Mouse (Mus musculus): ENCODE measurements around the gene Gria4. TPM values are rescaled to one million over a fixed set of nuclear protein-coding genes. Genes with fewer than 3 reads are reported as not detected.

Gene Gria4
- polyA plus RNA-seq, 1 experiment from 2014 or later: 2.9 TPM

DNA sequence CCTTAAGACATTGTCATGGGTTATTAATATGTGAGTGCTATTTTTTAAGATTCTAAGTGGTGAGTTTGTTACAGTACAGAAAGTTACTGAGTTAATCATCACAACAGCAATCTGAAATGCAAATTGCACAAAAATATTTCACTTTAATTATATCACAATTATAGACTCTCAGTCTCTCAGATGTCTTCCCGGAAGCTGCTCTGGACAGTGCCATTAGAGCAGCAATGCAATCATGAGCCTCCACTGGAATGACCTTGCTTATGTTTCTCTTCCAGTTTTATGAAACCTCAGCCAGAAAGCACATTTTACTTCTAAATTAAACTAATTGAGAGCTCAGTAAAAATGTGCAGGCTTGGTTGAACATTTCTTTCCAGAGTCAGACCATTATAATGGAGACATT, 116.9 kb downstream of the Gria4 start:
- no peaks in the 10 kb centered on the region for H3K4me1 ChIP-seq
- 69% methylated on average over 1 of the region's 1 CpGs for WGBS
- no peak overlapping the region for H3K9ac ChIP-seq
- H3K27ac ChIP-seq: no peak overlapping the region
- H3K27me3 ChIP-seq: no peaks in the 10 kb centered on the region
- no peak for ATAC-seq (ENCODE audit: insufficient number of reproducible peaks, insufficient read depth, low FRiP score, low TSS enrichment)
- no peak overlapping the region for H3K4me3 ChIP-seq
- H3K36me3 ChIP-seq: no peaks in the 10 kb centered on the region
- no peak overlapping the region for H3K4me2 ChIP-seq (replicated peaks)
- no peaks in the 10 kb centered on the region for H3K9me3 ChIP-seq

DNA sequence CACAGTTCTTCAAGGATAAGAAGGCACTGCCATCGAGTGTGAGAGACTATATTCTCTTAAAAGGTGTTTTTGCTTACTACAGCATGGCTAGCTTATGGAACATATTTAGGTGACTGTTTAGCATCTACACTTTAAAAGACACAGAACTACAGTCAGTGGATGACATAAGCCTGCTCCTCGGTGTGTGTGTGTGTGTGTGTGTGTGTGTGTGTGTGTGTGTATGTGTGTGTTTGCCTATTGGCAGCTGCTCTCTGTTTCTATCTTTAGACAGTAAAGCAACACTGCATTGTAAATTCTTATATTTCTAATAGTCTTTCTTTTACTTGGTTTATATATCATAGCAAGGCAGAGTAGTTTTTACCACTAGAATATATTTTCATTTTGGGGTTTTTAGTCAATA, 130.3 kb downstream of the Gria4 start:
- Histone ChIP-seq H3K36me3 (no peaks in the 10 kb centered on the region), H3K4me2 (replicated peaks) (no peak overlapping the region), H3K9me3 (no peaks in the 10 kb centered on the region), H3K9ac (no peak overlapping the region), H3K27me3 (no peaks in the 10 kb centered on the region), H3K27ac (no peak overlapping the region), H3K4me3 (no peak overlapping the region), H3K4me1 (no peaks in the 10 kb centered on the region)
- 69% methylated on average over 2 of the region's 2 CpGs for whole genome bisulfite sequencing
- no peak for ATAC-seq (ENCODE audit: insufficient number of reproducible peaks, insufficient read depth, low FRiP score, low TSS enrichment)

DNA sequence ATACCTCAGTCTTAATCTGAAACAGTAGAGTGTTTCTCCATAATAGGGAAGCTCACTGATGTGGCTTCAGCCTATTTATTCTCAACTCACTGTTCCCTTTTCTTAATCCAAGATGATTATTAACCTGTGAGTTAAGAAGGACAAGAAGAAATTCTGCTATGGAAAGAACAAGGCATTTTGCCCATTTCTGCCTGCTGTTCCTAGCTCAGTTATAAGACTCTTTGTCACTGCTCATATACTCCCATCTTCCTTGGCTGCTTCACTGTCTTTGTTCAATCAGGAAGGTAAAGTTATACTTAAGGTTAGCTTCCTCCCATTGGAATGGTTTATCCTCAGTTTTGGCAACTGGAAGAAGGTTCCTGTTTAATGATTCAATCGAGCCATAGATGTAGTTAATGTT, 133.6 kb downstream of the Gria4 start:
- Histone ChIP-seq H3K4me3 (no peak overlapping the region), H3K36me3 (no peaks in the 10 kb centered on the region), H3K27ac (no peak overlapping the region), H3K9ac (no peak overlapping the region), H3K4me1 (no peaks in the 10 kb centered on the region), H3K4me2 (replicated peaks) (no peak overlapping the region), H3K27me3 (no peaks in the 10 kb centered on the region), H3K9me3 (no peaks in the 10 kb centered on the region)
- 81% methylated on average over 1 of the region's 1 CpGs for WGBS
- ATAC-seq (ENCODE audit: insufficient number of reproducible peaks, insufficient read depth, low FRiP score, low TSS enrichment): no peak

DNA sequence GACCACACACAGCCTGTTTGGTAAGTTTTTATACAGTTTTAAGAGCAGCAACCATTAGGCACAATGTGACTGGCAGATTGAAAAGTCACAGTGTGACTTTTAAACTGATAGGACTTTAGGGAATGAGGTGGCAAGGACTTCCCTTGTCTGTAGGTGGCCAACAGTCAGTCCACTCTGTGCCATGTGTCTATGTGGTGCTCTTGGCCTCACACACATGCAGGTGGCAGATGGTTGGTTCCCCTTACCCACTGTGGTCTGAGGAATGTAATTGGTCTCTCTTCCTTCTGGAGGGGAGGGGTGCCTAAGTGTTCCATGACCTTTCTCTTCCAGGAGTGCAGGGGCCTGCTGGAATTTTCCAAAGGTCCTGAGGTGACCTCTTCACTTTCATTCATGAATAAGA, 137.1 kb downstream of the Gria4 start:
- H3K4me2 ChIP-seq (replicated peaks): no peak overlapping the region
- no peak overlapping the region for H3K27ac ChIP-seq
- no peak overlapping the region for H3K9ac ChIP-seq
- H3K27me3 ChIP-seq: no peaks in the 10 kb centered on the region
- no peaks in the 10 kb centered on the region for H3K9me3 ChIP-seq
- H3K4me1 ChIP-seq: no peaks in the 10 kb centered on the region
- ATAC-seq (ENCODE audit: insufficient number of reproducible peaks, insufficient read depth, low FRiP score, low TSS enrichment): no peak
- H3K4me3 ChIP-seq: no peak overlapping the region
- H3K36me3 ChIP-seq: no peaks in the 10 kb centered on the region

DNA sequence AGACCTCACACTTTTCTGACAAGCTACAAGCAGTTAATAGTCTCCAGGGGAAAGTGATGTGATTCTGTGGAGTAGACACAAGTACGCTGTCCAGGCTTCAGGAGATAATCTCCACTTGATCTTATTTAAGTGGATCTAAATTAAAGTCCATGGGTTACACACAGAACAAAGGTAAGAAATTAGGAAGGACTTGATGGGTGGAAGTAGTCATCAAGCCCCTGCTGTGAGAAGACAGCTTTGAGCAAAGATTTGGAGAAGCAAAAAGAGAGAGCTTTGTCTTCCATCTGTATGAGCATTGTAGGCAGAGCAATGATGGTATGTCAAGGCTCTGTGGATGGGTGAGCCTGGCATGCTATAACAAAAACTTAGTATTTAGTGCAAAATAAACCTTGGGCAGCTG, 141.7 kb downstream of the Gria4 start:
- H3K9ac ChIP-seq: no peak overlapping the region
- H3K4me3 ChIP-seq: no peak overlapping the region
- H3K27ac ChIP-seq: no peak overlapping the region
- no peaks in the 10 kb centered on the region for H3K36me3 ChIP-seq
- no peaks in the 10 kb centered on the region for H3K27me3 ChIP-seq
- no peak overlapping the region for H3K4me2 ChIP-seq (replicated peaks)
- no peaks in the 10 kb centered on the region for H3K9me3 ChIP-seq
- H3K4me1 ChIP-seq: no peaks in the 10 kb centered on the region
- ATAC-seq (ENCODE audit: insufficient number of reproducible peaks, insufficient read depth, low FRiP score, low TSS enrichment): no peak
- WGBS: 73% methylated on average over 1 of the region's 1 CpGs

DNA sequence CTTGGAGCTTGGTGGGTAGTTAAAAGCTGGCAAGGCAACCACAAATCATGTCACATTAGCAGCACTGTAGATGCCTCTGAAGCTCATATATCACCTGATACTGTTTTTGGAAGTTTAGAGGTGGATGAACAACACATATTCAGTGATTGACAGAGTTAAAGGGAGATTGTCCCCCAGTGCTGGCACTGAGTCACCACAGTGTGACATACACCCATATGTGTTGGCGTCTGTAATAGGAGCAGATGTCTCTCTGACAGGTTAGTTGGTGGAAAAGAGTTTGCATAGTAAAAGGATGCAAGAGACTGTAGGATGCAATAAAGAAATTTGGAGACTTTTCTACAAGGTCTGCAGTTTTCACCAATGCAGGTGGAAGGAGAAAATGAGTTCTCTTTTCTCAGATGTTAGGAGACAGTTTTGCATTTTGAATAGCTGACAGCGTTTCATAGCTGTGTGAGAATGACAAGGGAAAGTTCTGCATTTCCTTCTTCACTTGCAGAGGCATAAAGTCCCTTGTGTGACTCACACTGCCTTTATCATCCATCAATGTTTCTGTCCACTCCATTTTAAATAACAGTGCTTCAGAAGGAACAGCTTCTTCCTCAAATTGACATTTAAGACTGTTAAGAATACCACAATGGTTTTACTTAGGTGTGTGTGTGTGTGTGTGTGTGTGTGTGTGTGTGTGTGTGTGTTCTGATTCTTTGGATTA, 156.7 kb downstream of the Gria4 start:
- ATAC-seq (ENCODE audit: insufficient number of reproducible peaks, insufficient read depth, low FRiP score, low TSS enrichment): no peak

DNA sequence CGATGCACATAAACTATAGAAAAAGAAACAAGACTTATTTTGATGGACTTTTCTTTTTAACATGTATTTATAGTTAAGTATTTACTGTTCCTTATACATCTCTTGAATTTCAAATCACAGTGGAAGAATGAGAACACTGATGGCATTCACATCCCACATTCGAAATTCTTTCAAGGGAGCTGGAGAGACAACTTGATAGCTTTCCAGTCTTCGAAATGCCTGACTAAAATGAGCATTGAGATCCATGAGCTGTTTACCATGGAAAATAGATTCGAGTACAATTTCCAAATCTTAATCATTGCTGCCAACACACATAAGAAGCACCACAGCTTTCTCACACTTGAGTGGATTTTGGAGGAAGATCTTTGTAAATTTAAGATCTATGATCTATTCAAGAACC, 164.1 kb downstream of the Gria4 start:
- Histone ChIP-seq H3K4me2 (replicated peaks) (no peak overlapping the region), H3K27ac (no peak overlapping the region), H3K9ac (no peak overlapping the region), H3K9me3 (no peaks in the 10 kb centered on the region), H3K4me3 (no peak overlapping the region), H3K36me3 (no peaks in the 10 kb centered on the region), H3K4me1 (no peaks in the 10 kb centered on the region), H3K27me3 (no peaks in the 10 kb centered on the region)
- no peak for ATAC-seq (ENCODE audit: insufficient number of reproducible peaks, insufficient read depth, low FRiP score, low TSS enrichment)
- WGBS: 78% methylated on average over 4 of the region's 4 CpGs

More for the DNA sequence above, 156.7 kb downstream of the Gria4 start:
- no peak overlapping the region for H3K9ac ChIP-seq
- 71% methylated on average over 2 of the region's 2 CpGs for WGBS
- H3K4me2 ChIP-seq (replicated peaks): no peak overlapping the region
- H3K4me3 ChIP-seq: no peak overlapping the region
- no peaks in the 10 kb centered on the region for H3K27me3 ChIP-seq
- no peaks in the 10 kb centered on the region for H3K36me3 ChIP-seq
- H3K4me1 ChIP-seq: no peaks in the 10 kb centered on the region
- no peak overlapping the region for H3K27ac ChIP-seq
- no peaks in the 10 kb centered on the region for H3K9me3 ChIP-seq

DNA sequence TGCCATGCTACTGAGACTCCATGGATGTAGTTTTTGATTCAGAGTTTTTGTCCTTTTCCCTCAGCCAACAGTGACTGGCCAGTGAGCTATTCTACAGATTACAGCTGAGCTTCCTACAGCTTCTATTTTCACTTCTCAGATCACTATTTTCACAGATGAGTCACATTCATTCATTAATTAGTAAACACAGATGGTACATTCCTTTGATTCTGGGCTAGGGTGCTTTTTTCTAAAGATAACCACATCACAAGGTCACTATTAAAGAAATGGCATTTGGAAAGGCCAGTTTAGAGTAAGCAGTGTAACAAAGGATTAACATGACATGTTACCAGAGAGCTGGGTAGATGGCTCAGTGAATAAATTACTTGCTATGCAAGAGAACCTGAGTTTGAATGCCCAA, 180.7 kb downstream of the Gria4 start:
- no peaks in the 10 kb centered on the region for H3K4me1 ChIP-seq
- ATAC-seq (ENCODE audit: insufficient number of reproducible peaks, insufficient read depth, low FRiP score, low TSS enrichment): no peak
- no peaks in the 10 kb centered on the region for H3K9me3 ChIP-seq
- no peak overlapping the region for H3K4me2 ChIP-seq (replicated peaks)
- H3K27me3 ChIP-seq: no peaks in the 10 kb centered on the region
- no peak overlapping the region for H3K27ac ChIP-seq
- H3K4me3 ChIP-seq: no peak overlapping the region
- H3K9ac ChIP-seq: no peak overlapping the region
- H3K36me3 ChIP-seq: no peaks in the 10 kb centered on the region

DNA sequence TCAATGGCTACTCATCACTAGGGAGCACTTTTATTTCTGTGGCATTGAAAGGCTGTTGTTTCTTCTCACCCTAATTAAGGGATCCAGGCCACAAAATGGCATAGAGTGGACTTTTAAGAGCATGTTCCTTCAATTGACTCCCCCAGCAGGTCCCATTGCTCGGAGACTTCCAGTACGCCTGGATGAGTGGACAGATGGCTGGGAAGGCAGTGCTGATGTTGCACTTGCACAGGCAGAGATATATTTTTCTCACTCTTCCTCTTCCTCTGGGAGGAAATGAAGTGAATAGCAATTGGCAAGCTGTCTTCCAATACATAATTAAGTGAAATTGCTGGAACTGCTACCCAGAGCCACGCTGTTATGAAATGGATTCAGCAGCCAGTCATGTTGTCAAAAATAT, 190.7 kb downstream of the Gria4 start:
- H3K36me3 ChIP-seq: no peaks in the 10 kb centered on the region
- H3K27me3 ChIP-seq: no peaks in the 10 kb centered on the region
- no peaks in the 10 kb centered on the region for H3K4me1 ChIP-seq
- H3K4me3 ChIP-seq: no peak overlapping the region
- H3K4me2 ChIP-seq (replicated peaks): no peak overlapping the region
- H3K27ac ChIP-seq: no peak overlapping the region
- ATAC-seq (ENCODE audit: insufficient number of reproducible peaks, insufficient read depth, low FRiP score, low TSS enrichment): no peak
- no peak overlapping the region for H3K9ac ChIP-seq
- WGBS: 85% methylated on average over 3 of the region's 3 CpGs
- no peaks in the 10 kb centered on the region for H3K9me3 ChIP-seq

DNA sequence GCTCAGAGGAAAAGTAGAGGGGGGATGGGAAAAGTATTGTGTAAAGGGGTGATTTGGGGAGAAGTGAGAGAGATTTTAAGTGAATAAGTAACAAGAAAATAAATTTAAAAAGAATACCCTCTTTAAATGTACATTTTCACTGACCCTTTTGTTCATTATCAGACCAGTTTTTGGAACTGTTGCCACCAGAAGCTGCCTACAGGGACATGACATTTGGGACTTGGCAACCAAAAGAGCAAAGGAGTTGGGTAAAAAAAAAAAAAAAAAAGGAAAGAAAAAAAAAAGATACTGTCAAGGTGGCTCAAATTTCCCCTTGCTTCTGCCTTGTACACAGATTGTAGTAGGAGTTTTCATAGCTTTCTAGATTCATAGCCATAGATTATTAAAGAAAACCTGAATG, 191.8 kb downstream of the Gria4 start:
- H3K4me3 ChIP-seq: no peak overlapping the region
- H3K27me3 ChIP-seq: no peaks in the 10 kb centered on the region
- no peaks in the 10 kb centered on the region for H3K36me3 ChIP-seq
- H3K4me1 ChIP-seq: no peaks in the 10 kb centered on the region
- H3K4me2 ChIP-seq (replicated peaks): no peak overlapping the region
- no peak overlapping the region for H3K9ac ChIP-seq
- no peak for ATAC-seq (ENCODE audit: insufficient number of reproducible peaks, insufficient read depth, low FRiP score, low TSS enrichment)
- H3K27ac ChIP-seq: no peak overlapping the region
- H3K9me3 ChIP-seq: no peaks in the 10 kb centered on the region

DNA sequence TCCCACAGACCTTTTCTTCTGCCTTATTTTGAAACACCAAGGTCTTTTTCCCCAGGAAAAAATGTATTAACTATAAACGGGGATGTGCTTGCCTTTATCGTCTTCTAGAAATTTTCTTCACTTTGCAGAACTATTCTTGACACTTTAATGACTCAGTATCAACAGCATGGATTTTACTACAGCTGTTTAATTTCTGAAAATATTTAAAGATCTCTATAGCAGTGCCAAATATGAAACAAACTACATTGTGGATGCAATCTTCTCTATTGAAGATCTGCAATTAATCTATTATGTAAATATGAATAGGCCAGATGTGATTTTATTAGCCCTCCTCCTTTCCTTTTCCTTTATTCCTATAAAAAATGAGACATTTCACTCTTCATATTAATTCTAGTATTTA, 194.2 kb downstream of the Gria4 start:
- H3K9me3 ChIP-seq: no peaks in the 10 kb centered on the region
- no peak for ATAC-seq (ENCODE audit: insufficient number of reproducible peaks, insufficient read depth, low FRiP score, low TSS enrichment)
- H3K36me3 ChIP-seq: no peaks in the 10 kb centered on the region
- no peak overlapping the region for H3K9ac ChIP-seq
- no peaks in the 10 kb centered on the region for H3K4me1 ChIP-seq
- no peak overlapping the region for H3K27ac ChIP-seq
- H3K4me2 ChIP-seq (replicated peaks): no peak overlapping the region
- H3K4me3 ChIP-seq: no peak overlapping the region
- no peaks in the 10 kb centered on the region for H3K27me3 ChIP-seq
- WGBS: 89% methylated on average over 2 of the region's 2 CpGs

DNA sequence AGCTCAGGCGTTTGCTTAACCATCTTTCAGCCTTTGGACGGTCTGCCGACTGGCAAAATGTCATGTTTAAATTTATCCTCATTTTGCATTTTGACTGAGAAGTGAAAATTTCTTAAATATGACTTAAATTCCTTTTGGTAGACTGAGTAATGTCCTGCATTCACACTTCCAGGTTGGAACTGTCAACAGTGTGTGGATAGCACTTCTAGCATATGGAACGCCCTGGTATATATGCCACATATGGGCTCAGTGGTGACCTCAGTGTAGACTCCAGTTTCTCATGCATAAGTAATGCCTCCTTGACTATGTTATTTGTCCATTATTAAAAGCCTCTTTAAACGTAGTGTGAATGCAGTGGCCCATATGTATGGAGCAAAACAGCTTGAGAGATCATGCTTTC, 222.4 kb downstream of the Gria4 start:
- Histone ChIP-seq H3K9ac (no peak overlapping the region), H3K36me3 (no peaks in the 10 kb centered on the region), H3K4me3 (no peak overlapping the region), H3K9me3 (no peaks in the 10 kb centered on the region), H3K27ac (no peak overlapping the region), H3K4me2 (replicated peaks) (no peak overlapping the region), H3K4me1 (no peaks in the 10 kb centered on the region), H3K27me3 (no peaks in the 10 kb centered on the region)
- no peak for ATAC-seq (ENCODE audit: insufficient number of reproducible peaks, insufficient read depth, low FRiP score, low TSS enrichment)
- 83% methylated on average over 5 of the region's 5 CpGs for WGBS

DNA sequence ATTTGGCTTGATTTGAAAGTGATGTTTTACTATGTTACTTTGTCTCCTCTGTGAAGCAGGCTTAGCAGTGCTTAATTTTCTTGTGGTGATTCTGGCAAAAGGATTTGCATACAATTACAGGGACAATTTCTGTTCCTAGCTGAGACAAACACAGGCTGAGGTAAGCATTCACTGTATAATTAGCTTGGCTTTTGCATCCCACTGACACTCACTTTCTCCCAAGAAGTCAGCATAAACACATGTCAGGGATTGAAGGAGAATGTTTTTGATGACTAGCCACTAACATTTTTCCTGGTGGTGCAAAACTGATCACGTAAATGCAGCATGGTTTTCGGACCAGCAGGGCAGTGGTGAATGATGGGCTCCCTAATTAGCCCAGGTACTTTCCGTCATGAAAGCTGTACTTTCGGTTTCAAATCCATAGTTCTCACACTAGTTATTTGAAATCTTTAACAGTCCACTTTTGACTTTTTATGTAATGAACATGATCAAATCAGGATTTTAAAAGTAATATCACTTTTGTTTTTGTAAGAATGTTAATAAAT, 240.5 kb downstream of the Gria4 start:
- no peak for ATAC-seq (ENCODE audit: insufficient number of reproducible peaks, insufficient read depth, low FRiP score, low TSS enrichment)
- no peaks in the 10 kb centered on the region for H3K36me3 ChIP-seq
- H3K4me2 ChIP-seq (replicated peaks): no peak overlapping the region
- H3K4me1 ChIP-seq: no peaks in the 10 kb centered on the region
- WGBS: 69% methylated on average over 4 of the region's 4 CpGs
- no peak overlapping the region for H3K27ac ChIP-seq
- no peak overlapping the region for H3K4me3 ChIP-seq
- no peaks in the 10 kb centered on the region for H3K27me3 ChIP-seq
- H3K9me3 ChIP-seq: no peaks in the 10 kb centered on the region
- H3K9ac ChIP-seq: no peak overlapping the region
